Comparison of ENCODE assay signal across 8 mouse cellular contexts in genomic region chr1:51600425-51600824, GRCm38 (mm10).
DNase-seq lines count a peak whose midpoint lies in the region; ATAC-seq and TF ChIP-seq lines count a peak whose summit lies in the region.

No protein-coding gene starts in this region.

- no peaks in the 10 kb centered on the region for H3K9me3 ChIP-seq in liver, embryonic 12.5 days (replicated peaks)
- H3K9me3 ChIP-seq in neural tube, embryonic 15.5 days (replicated peaks) = no peaks in the 10 kb centered on the region

- no peaks in the 10 kb centered on the region for H3K27me3 ChIP-seq in liver, adult 2 months (ENCODE audit: control insufficient read depth, insufficient read depth, low read length)
- 0 out of 2 replicates have a peak, but pooled peaks cover 7% of the 10 kb centered on the region for H3K27me3 ChIP-seq in liver, embryonic 12.5 days (replicated peaks)
- H3K27me3 ChIP-seq in splenic B cell, adult 2 months (ENCODE audit: control insufficient read depth, insufficient read depth, low read length, poor library complexity, severe bottlenecking) = no peaks in the 10 kb centered on the region
- no peaks in the 10 kb centered on the region for H3K27me3 ChIP-seq in neural tube, embryonic 15.5 days (replicated peaks)

- H3K4me1 ChIP-seq in liver, adult 2 months (ENCODE audit: control insufficient read depth, insufficient read depth, low read length) = no peaks in the 10 kb centered on the region
- H3K4me1 ChIP-seq in liver, embryonic 12.5 days = no peaks in the 10 kb centered on the region; the same call in 1 of the 2 replicates
- no peaks in the 10 kb centered on the region for H3K4me1 ChIP-seq in neural tube, embryonic 15.5 days

- no peak overlapping the region for H3K9ac ChIP-seq in liver, adult 2 months (ENCODE audit: low read depth, low read length)
- no peak overlapping the region for H3K9ac ChIP-seq in liver, embryonic 12.5 days
- no peak overlapping the region for H3K9ac ChIP-seq in neural tube, embryonic 15.5 days (replicated peaks)

- WGBS in liver, adult 2 months = 24% methylated on average over 7 of the region's 7 CpGs
- 21% methylated on average over 7 of the region's 7 CpGs for WGBS in liver, embryonic 12.5 days (ENCODE audit: insufficient replicate concordance)
- 36% methylated on average over 7 of the region's 7 CpGs for WGBS in neural tube, embryonic 15.5 days

- TF ChIP-seq POLR2A in liver, adult 2 months (IDR thresholded peaks at IDR 0.05; ENCODE audit: extremely low read depth, insufficient read depth, low read length) = no peak

- H3K36me3 ChIP-seq in liver, adult 2 months (ENCODE audit: control insufficient read depth, insufficient read depth, low read length) = no peaks in the 10 kb centered on the region
- H3K36me3 ChIP-seq in liver, embryonic 12.5 days = no peaks in the 10 kb centered on the region
- H3K36me3 ChIP-seq in splenic B cell, adult 2 months (ENCODE audit: control insufficient read depth, insufficient read depth, low read length, poor library complexity, severe bottlenecking) = no peaks in the 10 kb centered on the region
- H3K36me3 ChIP-seq in neural tube, embryonic 15.5 days = no peaks in the 10 kb centered on the region

- no peak overlapping the region for H3K27ac ChIP-seq in liver, adult 2 months (replicated peaks; ENCODE audit: insufficient read depth, low read depth, low read length)
- H3K27ac ChIP-seq in liver, embryonic 12.5 days = no peak overlapping the region
- no peak overlapping the region for H3K27ac ChIP-seq in neural tube, embryonic 15.5 days (replicated peaks)

- TF ChIP-seq CTCF in liver, adult 2 months (IDR thresholded peaks at IDR 0.05; ENCODE audit: low read depth, low read length) = peak; percentile 28; the same call in 1 of the 2 replicates

- no peak overlapping the region for H3K4me2 ChIP-seq in liver, embryonic 12.5 days
- no peak overlapping the region for H3K4me2 ChIP-seq in neural tube, embryonic 15.5 days

- no peak overlapping the region for H3K4me3 ChIP-seq in liver, adult 2 months (ENCODE audit: insufficient read depth, low read depth, low read length)
- H3K4me3 ChIP-seq in liver, embryonic 12.5 days = no peak overlapping the region
- no peak overlapping the region for H3K4me3 ChIP-seq in neural tube, embryonic 15.5 days (replicated peaks)

- peak; percentile 42 to 53 for DNase-seq in cerebellum, postnatal 14 days
- DNase-seq in cerebellum, adult 11 months = no peak
- DNase-seq in liver, adult 2 months (ENCODE audit: extremely low read depth, low read depth, low spot score) = peak; percentile 21
- peak; percentile 78 for DNase-seq in splenic B cell, adult 2 months (ENCODE audit: low read depth, low spot score)
- no peak for DNase-seq in cerebellum, adult 11-12 months

- no peaks in the 10 kb centered on the region for H3K79me2 ChIP-seq in liver, adult 2 months (ENCODE audit: control insufficient read depth, insufficient read depth, low read length)

- ATAC-seq in liver, embryonic 12.5 days = no peak
- ATAC-seq in common myeloid progenitor, adult 5-6 weeks (replicated peaks; ENCODE audit: low read depth, poor library complexity, severe bottlenecking) = peak; percentile 81
- ATAC-seq in neural tube, embryonic 15.5 days (ENCODE audit: low FRiP score) = no peak

Comparison
In these comparisons a context has a peak if more than half of its experiments do, and no peak if none do; other contexts are left out.
1. DNase-seq: peak in cerebellum, postnatal 14 days (2 of 2), liver, adult 2 months (single experiment) and splenic B cell, adult 2 months (single experiment); none in cerebellum, adult 11 months (single experiment) and cerebellum, adult 11-12 months (single experiment).